Comparison of ENCODE assay signal across 10 mouse cellular contexts in the genomic region with DNA sequence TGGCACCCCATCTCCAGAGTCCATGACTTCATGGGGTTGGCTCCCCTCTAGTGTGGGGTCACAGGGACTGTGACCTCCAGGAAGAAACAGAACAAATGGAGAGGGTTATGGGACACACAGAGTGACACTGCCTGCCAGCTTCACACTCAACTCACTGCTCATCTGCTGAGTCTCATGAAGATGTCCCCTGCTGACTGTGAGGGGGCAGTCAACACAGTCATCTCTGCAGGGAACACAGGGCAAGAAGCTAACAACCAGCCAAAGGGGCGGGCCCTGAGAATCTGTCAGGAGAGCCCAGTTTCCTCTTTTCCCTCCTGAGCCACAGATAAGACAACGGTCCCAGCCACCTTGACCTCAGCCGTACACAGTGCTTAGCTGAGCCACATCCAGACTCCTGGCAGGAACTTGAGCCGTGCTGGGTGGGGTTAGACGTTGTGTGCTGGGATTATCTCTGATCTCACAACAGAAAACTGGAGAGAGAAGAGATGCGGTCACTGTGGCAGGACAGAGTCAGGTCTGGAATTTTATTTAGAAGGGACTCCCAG.
DNase-seq lines count a peak whose midpoint lies in the region; ATAC-seq lines count a peak whose summit lies in the region.
"Had no signal": no experiment of that assay in that cellular context is flagged by ENCODE, and none has a peak within 500 bp of the region (broad histone marks: within the 10 kb centered on the region; RNA-seq: fewer than 3 reads in every experiment).

No protein-coding gene starts in this region.

- H3K9ac ChIP-seq in liver, embryonic 11.5 days (ENCODE audit: low read depth, low read length) = no peak overlapping the region
- peak overlapping the region; percentile 46; the same call in 1 of the 2 replicates for H3K9ac ChIP-seq in hindbrain, embryonic 13.5 days
- no peak overlapping the region for H3K9ac ChIP-seq in neural tube, embryonic 12.5 days

- DNase-seq in embryo, embryonic 10.5 days (ENCODE audit: low spot score) = peak; percentile 14
- DNase-seq in embryo, embryonic 9.5 days (ENCODE audit: extremely low spot score) = no peak
- DNase-seq in liver, embryonic 11.5 days (ENCODE audit: low spot score) = no peak
- no peak for DNase-seq in liver
- DNase-seq in Muller cell, postnatal 12 days (ENCODE audit: inconsistent ontology term) = no peak
- no peak for DNase-seq in lung, postnatal 36 days
- DNase-seq: kidney, adult 11 months had no signal

- H3K27me3 ChIP-seq in liver, embryonic 11.5 days (replicated peaks; ENCODE audit: control insufficient read depth, insufficient read depth, low read length) = 0 out of 2 replicates have a peak, but pooled peaks cover 3% of the 10 kb centered on the region
- peaks cover 27% of the 10 kb centered on the region for H3K27me3 ChIP-seq in hindbrain, embryonic 13.5 days
- H3K27me3 ChIP-seq in neural tube, embryonic 12.5 days (replicated peaks) = peaks cover 4% of the 10 kb centered on the region; the same call in 1 of the 2 replicates
- H3K27me3 ChIP-seq: megakaryocyte, embryonic 14.5 days had no signal

- ATAC-seq in liver, embryonic 11.5 days (replicated peaks; ENCODE audit: low FRiP score) = 0 out of 2 replicates have a peak, but pooled peaks have one; percentile 23
- peak; percentile 52; the same call in 1 of the 2 replicates for ATAC-seq in hindbrain, embryonic 13.5 days (ENCODE audit: low FRiP score)
- peak; percentile 56 for ATAC-seq in neural tube, embryonic 12.5 days (ENCODE audit: low FRiP score, low read depth)

- H3K27ac ChIP-seq in liver, embryonic 11.5 days (ENCODE audit: low read depth, low read length) = no peak overlapping the region
- H3K27ac ChIP-seq in hindbrain, embryonic 13.5 days = peak overlapping the region; percentile 44; the same call in 1 of the 2 replicates
- no peak overlapping the region for H3K27ac ChIP-seq in neural tube, embryonic 12.5 days

- no peaks in the 10 kb centered on the region for H3K36me3 ChIP-seq in liver, embryonic 11.5 days (ENCODE audit: control insufficient read depth, insufficient read depth, low read length)
- no peaks in the 10 kb centered on the region for H3K36me3 ChIP-seq in hindbrain, embryonic 13.5 days
- H3K36me3 ChIP-seq in neural tube, embryonic 12.5 days = no peaks in the 10 kb centered on the region

- H3K4me2 ChIP-seq in liver, embryonic 11.5 days = peak overlapping the region; percentile 29; the same call in 1 of the 2 replicates
- peak overlapping the region; percentile 52 for H3K4me2 ChIP-seq in hindbrain, embryonic 13.5 days
- peak overlapping the region; percentile 54 for H3K4me2 ChIP-seq in neural tube, embryonic 12.5 days (replicated peaks)

- peaks cover 5% of the 10 kb centered on the region; the same call in 1 of the 2 replicates for H3K4me1 ChIP-seq in liver, embryonic 11.5 days (replicated peaks; ENCODE audit: control insufficient read depth, insufficient read depth, low read length)
- H3K4me1 ChIP-seq in hindbrain, embryonic 13.5 days (replicated peaks) = peaks cover 20% of the 10 kb centered on the region
- H3K4me1 ChIP-seq in neural tube, embryonic 12.5 days = peaks cover 12% of the 10 kb centered on the region
- H3K4me1 ChIP-seq: megakaryocyte, embryonic 14.5 days had no signal

- WGBS in liver, embryonic 11.5 days = 2% methylated on average over 6 of the region's 6 CpGs
- WGBS in hindbrain, embryonic 13.5 days = 0% methylated on average over 6 of the region's 6 CpGs
- WGBS in neural tube, embryonic 12.5 days = 2% methylated on average over 6 of the region's 6 CpGs

- no peak overlapping the region for H3K4me3 ChIP-seq in liver, embryonic 11.5 days (ENCODE audit: low read depth, low read length)
- peak overlapping the region; percentile 20 for H3K4me3 ChIP-seq in hindbrain, embryonic 13.5 days
- peak overlapping the region; percentile 16; the same call in 1 of the 2 replicates for H3K4me3 ChIP-seq in neural tube, embryonic 12.5 days
- H3K4me3 ChIP-seq: megakaryocyte, embryonic 14.5 days had no signal

- no peaks in the 10 kb centered on the region for H3K9me3 ChIP-seq in liver, embryonic 11.5 days (ENCODE audit: control insufficient read depth, low read length)
- H3K9me3 ChIP-seq in hindbrain, embryonic 13.5 days = no peaks in the 10 kb centered on the region
- no peaks in the 10 kb centered on the region for H3K9me3 ChIP-seq in neural tube, embryonic 12.5 days
